Mouse (Mus musculus): Measurements from ENCODE around the gene Itgb5.

GRCm38 (mm10) chr16:33903664-33904441 is 74.4 kb downstream of the Itgb5 start:
- TF ChIP-seq CTCF (IDR thresholded peaks at IDR 0.05; ENCODE audit: low read depth, low read length) (no peak), POLR2A (IDR thresholded peaks at IDR 0.05; ENCODE audit: insufficient read depth, low read length) (no peak), EP300 (IDR thresholded peaks at IDR 0.05; ENCODE audit: insufficient read depth, low read depth, low read length) (no peak)
